Mouse (Mus musculus) erythroblast, embryonic 14.5 days (primary cell): Measurements from ENCODE around the gene Rgs16.

Source experiments
- GATA1 ChIP-seq: IDR thresholded peaks from 2 replicates; pipeline ENCODE4 v1.6.1; 2012; ENCODE audit warnings: low read length, inconsistent platforms, mixed read lengths
- TAL1 ChIP-seq: IDR thresholded peaks from 3 replicates; pipeline ENCODE4 v1.6.1; 2012; ENCODE audit warnings: low read length, inconsistent platforms, mixed read lengths

DNA sequence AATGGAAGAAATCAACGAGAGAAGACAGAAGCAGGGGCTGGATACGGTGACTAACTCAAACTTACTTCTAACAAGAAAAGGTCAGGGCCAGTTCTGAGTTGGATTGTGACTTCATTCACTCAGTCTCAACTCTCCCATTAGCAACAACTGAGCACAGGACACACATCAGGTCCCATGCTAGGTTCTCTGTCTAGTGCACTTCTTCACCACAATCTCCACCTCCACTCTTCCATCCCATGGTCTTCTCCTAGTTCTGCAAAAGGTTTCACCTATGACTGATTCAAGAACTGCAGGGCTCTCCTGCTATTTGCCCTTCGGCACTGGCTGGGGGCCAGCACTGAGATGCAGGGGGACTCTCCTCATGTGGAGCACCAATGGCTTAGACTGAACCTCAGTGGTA lies 54.1 kb downstream of the Rgs16 start:
- TF ChIP-seq GATA1: no peak
- TF ChIP-seq TAL1: no peak
